Mouse (Mus musculus) midbrain, embryonic 12.5 days (tissue): ENCODE measurements around the gene Kif21a. TPM values are rescaled to one million over a fixed set of nuclear protein-coding genes. Genes with fewer than 3 reads are reported as not detected.

Experiments
- ATAC-seq: fragments of 200-750 bp; cut with Nextera tagmentation; 2 replicates; pipeline ENCODE4 v1.8.0; 2017; ENCODE audit warnings: low read depth, moderate TSS enrichment, moderate library complexity; ENCODE audit not compliant: low FRiP score
- H3K27ac ChIP-seq: fragments of 300-500 bp; sonication (generic); replicated peaks from 2 replicates; pipeline ENCODE4 v1.5.1; 2016; ENCODE audit warnings: mild to moderate bottlenecking
- H3K27me3 ChIP-seq: fragments of 300-500 bp; sonication (generic); 2 replicates; pipeline ENCODE4 v1.6.1; 2016; ENCODE audit warnings: mild to moderate bottlenecking
- H3K36me3 ChIP-seq: fragments of 300-500 bp; sonication (generic); 2 replicates; pipeline ENCODE4 v1.6.1; 2016
- H3K4me1 ChIP-seq: fragments of 300-500 bp; sonication (generic); 2 replicates; pipeline ENCODE4 v1.6.1; 2016
- H3K4me2 ChIP-seq: fragments of 300-500 bp; sonication (generic); replicated peaks from 2 replicates; pipeline ENCODE4 v1.6.1; 2016; ENCODE audit warnings: mild to moderate bottlenecking, moderate library complexity
- H3K4me3 ChIP-seq: fragments of 300-500 bp; sonication (generic); 2 replicates; pipeline ENCODE4 v1.5.1; 2016; ENCODE audit warnings: mild to moderate bottlenecking
- H3K9ac ChIP-seq: fragments of 300-500 bp; sonication (generic); replicated peaks from 2 replicates; pipeline ENCODE4 v1.6.1; 2016; ENCODE audit warnings: mild to moderate bottlenecking, moderate library complexity
- H3K9me3 ChIP-seq: fragments of 300-500 bp; sonication (generic); 2 replicates; pipeline ENCODE4 v1.6.1; 2016; ENCODE audit warnings: mild to moderate bottlenecking
- WGBS: fragments of 180-500 bp; shearing (Covaris S2); methylation state at CpG from one replicate; pipeline ENCODE4 v1.1.7; 2016; 5-methylcytosine and 5-hydroxymethylcytosine counted together
- polyA plus RNA-seq: library from polyadenylated mRNA; unstranded; fragments of >200 nt; fragmentation: Nextera tagmentation; extraction: Ambion mirVana; gene quantifications from 2 replicates; pipeline ENCODE4 v1.2.1, GENCODE M21; 2016

Kif21a gene
- polyA plus RNA-seq = 60.3 and 69.7 TPM in 2 replicates

DNA sequence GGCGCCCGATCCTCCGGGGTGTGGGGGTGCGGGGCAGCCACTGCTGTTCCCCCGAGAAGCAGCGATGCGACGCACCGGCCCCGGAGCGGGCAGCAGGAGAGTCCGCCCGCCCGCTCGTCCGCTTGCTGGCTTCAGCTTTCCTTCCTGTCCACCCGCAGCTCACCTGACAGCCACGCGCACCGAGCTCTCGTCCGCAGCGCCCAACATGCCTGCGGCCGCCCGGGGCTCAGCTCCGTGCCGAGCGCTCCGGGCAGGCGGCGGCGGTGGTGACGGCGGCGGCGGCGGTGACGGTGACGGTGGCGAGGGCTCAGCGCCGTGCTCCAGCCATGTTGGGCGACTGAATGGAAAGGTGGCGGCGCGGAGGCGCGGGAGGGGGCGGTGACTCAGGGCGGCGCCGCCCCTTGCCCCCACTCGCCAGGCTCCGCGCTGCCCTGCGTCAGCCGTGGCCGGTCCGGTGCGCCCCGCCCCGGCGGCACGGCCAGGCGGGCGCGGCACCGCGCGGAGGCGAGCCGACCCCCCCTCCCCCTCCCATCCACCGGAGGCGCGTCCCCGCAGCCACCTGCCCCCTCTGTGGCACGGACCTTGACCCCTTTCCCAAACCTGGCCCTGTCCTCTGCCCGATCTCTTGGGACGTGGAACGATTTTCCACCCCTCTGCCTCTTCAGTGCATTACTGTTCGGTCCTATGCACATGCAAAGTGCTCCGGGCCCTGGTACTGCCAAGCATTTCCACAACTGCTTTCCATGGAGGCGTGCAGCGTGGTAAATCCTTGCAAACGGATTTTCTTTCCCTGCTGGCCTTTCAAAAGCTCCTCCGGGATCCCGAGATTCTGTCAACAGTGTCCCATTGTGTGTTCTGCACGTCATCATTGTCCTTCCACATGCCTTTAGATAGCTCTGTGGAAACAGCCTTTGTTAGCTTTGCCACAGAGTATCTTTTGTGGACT is at the start of gene Kif21a:
TSS of gene Kif21a (minus strand) at position 453 of the 946 bp plus-strand sequence.
- no peaks in the 10 kb centered on the region for H3K36me3 ChIP-seq
- WGBS = under 1% methylated on average over 53 of the region's 89 CpGs
- H3K27me3 ChIP-seq = no peaks in the 10 kb centered on the region
- peak within 1 kb of the TSS; percentile 63 for H3K4me2 ChIP-seq
- peaks cover 40% of the 10 kb centered on the region for H3K4me1 ChIP-seq
- peak within 1 kb of the TSS; percentile 98 for H3K4me3 ChIP-seq
- ATAC-seq = peak; percentile 94
- peak within 1 kb of the TSS; percentile 98 for H3K9ac ChIP-seq
- no peaks in the 10 kb centered on the region for H3K9me3 ChIP-seq
- H3K27ac ChIP-seq = peak within 1 kb of the TSS; percentile 100

GRCm38 (mm10) chr15:91096606-91097005 is 46.9 kb upstream of the Kif21a start:
- 91% methylated on average over 6 of the region's 6 CpGs for WGBS
- Histone ChIP-seq H3K4me1 (peaks cover 8% of the 10 kb centered on the region), H3K4me2 (no peak overlapping the region), H3K36me3 (no peaks in the 10 kb centered on the region), H3K27ac (no peak overlapping the region), H3K9ac (no peak overlapping the region), H3K27me3 (peaks cover 11% of the 10 kb centered on the region; the same call in 1 of the 2 replicates), H3K9me3 (no peaks in the 10 kb centered on the region), H3K4me3 (no peak overlapping the region)
- ATAC-seq = no peak

DNA sequence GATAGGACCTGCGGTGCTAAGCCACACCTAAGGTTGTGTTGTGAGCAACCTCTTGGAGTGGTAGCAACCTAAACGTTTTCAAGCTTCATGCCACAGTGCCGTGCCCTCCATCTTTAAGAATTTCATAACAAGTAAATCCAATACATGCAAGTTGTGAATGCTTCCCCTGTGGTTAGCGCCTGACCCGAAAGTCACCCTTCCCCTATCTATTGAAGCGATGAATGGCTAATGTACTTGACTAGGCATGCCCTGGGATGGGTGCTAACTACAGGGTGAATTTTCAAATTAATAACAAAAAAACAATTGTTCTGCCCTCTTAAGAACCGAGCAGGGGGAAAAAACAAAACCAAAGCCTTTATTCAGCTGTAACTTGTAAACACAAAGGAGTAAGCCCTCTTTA is 39.7 kb upstream of the Kif21a start:
- no peak for ATAC-seq
- Histone ChIP-seq H3K4me1 (peaks cover 8% of the 10 kb centered on the region), H3K9ac (no peak overlapping the region), H3K9me3 (no peaks in the 10 kb centered on the region), H3K27ac (no peak overlapping the region), H3K36me3 (no peaks in the 10 kb centered on the region), H3K4me2 (no peak overlapping the region), H3K27me3 (0 out of 2 replicates have a peak, but pooled peaks cover 5% of the 10 kb centered on the region), H3K4me3 (no peak overlapping the region)
- WGBS = 79% methylated on average over 7 of the region's 7 CpGs

GRCm38 (mm10) chr15:91088071-91088470 is 38.3 kb upstream of the Kif21a start:
- Histone ChIP-seq H3K36me3 (no peaks in the 10 kb centered on the region), H3K27me3 (no peaks in the 10 kb centered on the region), H3K9me3 (no peaks in the 10 kb centered on the region), H3K4me3 (no peak overlapping the region), H3K4me1 (peaks cover 8% of the 10 kb centered on the region), H3K27ac (no peak overlapping the region), H3K9ac (no peak overlapping the region), H3K4me2 (no peak overlapping the region)
- no peak for ATAC-seq
- 92% methylated on average over 12 of the region's 12 CpGs for WGBS

DNA sequence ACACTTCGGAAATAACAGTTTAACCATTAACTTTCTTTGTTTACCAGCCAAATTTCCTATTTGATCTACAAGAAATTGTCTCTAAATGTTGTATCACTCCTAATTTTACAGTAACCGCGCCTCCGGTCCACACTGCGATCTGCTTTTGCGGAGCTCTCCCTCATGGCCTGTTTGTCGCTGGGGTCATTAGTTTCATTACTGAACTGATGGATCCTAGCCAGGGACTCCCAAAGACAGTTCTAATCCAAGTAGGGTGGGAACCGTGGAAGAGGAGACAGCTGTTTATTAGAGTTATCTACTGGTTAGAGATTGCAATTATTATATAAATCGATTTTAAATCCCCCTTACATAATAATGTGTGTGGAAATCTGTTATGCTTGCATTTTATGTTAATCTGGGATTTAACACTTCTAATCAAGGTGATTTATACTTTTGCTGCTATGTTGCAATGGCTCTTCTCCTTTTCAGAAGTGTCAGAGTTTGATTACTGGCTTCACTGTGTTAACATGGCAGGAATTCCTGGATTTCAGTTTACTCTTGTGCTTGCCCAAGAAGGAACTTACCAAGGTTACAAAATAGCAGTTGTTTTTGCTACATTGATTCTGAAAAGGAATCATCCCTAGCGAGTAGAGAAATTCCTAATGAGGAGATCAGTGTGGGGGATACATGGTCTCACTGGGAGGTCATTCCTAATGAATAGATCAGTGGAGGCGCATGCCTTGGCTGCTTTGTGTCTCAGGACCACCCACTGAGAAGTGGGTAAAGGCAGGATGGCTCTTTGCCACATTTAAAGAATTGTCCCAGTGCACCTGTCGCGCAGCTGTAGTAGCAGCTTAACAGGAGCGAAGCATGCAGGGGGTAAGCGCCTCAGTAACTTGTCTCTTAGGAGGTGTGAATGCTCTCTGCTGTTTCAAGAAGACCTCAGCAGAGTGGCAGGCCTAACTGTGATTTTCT is 28.0 kb upstream of the Kif21a start:
- H3K9me3 ChIP-seq = no peaks in the 10 kb centered on the region
- ATAC-seq = peak; percentile 82
- no peak overlapping the region for H3K4me2 ChIP-seq
- no peaks in the 10 kb centered on the region for H3K36me3 ChIP-seq
- H3K4me1 ChIP-seq = peaks cover 17% of the 10 kb centered on the region
- H3K9ac ChIP-seq = no peak overlapping the region
- H3K27me3 ChIP-seq = peaks cover 5% of the 10 kb centered on the region; the same call in 1 of the 2 replicates
- peak overlapping the region; percentile 39 for H3K27ac ChIP-seq
- 25% methylated on average over 15 of the region's 15 CpGs for WGBS
- H3K4me3 ChIP-seq = no peak overlapping the region

GRCm38 (mm10) chr15:91072440-91072839 is 22.7 kb upstream of the Kif21a start:
- H3K36me3 ChIP-seq = no peaks in the 10 kb centered on the region
- WGBS = 88% methylated on average over 1 of the region's 1 CpGs
- H3K27me3 ChIP-seq = 0 out of 2 replicates have a peak, but pooled peaks cover 5% of the 10 kb centered on the region
- H3K4me2 ChIP-seq = no peak overlapping the region
- no peak overlapping the region for H3K27ac ChIP-seq
- H3K4me3 ChIP-seq = no peak overlapping the region
- H3K9ac ChIP-seq = no peak overlapping the region
- H3K4me1 ChIP-seq = peaks cover 5% of the 10 kb centered on the region
- no peaks in the 10 kb centered on the region for H3K9me3 ChIP-seq
- ATAC-seq = no peak

- H3K4me2 ChIP-seq = no peak overlapping the region
- peaks cover 10% of the 10 kb centered on the region for H3K4me1 ChIP-seq
- WGBS = 90% methylated on average over 12 of the region's 12 CpGs
- H3K4me3 ChIP-seq = no peak overlapping the region
- H3K9me3 ChIP-seq = peaks cover 11% of the 10 kb centered on the region; the same call in 1 of the 2 replicates
- H3K27ac ChIP-seq = no peak overlapping the region
- no peak overlapping the region for H3K9ac ChIP-seq
- no peaks in the 10 kb centered on the region for H3K36me3 ChIP-seq
- no peaks in the 10 kb centered on the region for H3K27me3 ChIP-seq
- ATAC-seq = no peak
Measured at GRCm38 (mm10) chr15:91064310-91064826, 14.6 kb upstream of the Kif21a start.

GRCm38 (mm10) chr15:91063845-91064244 is 14.1 kb upstream of the Kif21a start:
- H3K27ac ChIP-seq = peak overlapping the region; percentile 43; the same call in 1 of the 2 replicates
- H3K4me3 ChIP-seq = no peak overlapping the region
- H3K9ac ChIP-seq = no peak overlapping the region
- no peak overlapping the region for H3K4me2 ChIP-seq
- peaks cover 10% of the 10 kb centered on the region for H3K4me1 ChIP-seq
- WGBS = 49% methylated on average over 7 of the region's 7 CpGs
- peak; percentile 60 for ATAC-seq
- no peaks in the 10 kb centered on the region for H3K27me3 ChIP-seq
- H3K9me3 ChIP-seq = peaks cover 11% of the 10 kb centered on the region; the same call in 1 of the 2 replicates
- H3K36me3 ChIP-seq = no peaks in the 10 kb centered on the region

- H3K9me3 ChIP-seq = peaks cover 11% of the 10 kb centered on the region; the same call in 1 of the 2 replicates
- peaks cover 37% of the 10 kb centered on the region for H3K4me1 ChIP-seq
- H3K27ac ChIP-seq = peak overlapping the region; percentile 75
- no peak overlapping the region for H3K4me2 ChIP-seq
- no peaks in the 10 kb centered on the region for H3K27me3 ChIP-seq
- H3K4me3 ChIP-seq = no peak overlapping the region
- ATAC-seq = peak; percentile 20
- H3K9ac ChIP-seq = no peak overlapping the region
- no peaks in the 10 kb centered on the region for H3K36me3 ChIP-seq
- WGBS = 58% methylated on average over 3 of the region's 3 CpGs
Measured at GRCm38 (mm10) chr15:91056866-91057342, 7.2 kb upstream of the Kif21a start.

DNA sequence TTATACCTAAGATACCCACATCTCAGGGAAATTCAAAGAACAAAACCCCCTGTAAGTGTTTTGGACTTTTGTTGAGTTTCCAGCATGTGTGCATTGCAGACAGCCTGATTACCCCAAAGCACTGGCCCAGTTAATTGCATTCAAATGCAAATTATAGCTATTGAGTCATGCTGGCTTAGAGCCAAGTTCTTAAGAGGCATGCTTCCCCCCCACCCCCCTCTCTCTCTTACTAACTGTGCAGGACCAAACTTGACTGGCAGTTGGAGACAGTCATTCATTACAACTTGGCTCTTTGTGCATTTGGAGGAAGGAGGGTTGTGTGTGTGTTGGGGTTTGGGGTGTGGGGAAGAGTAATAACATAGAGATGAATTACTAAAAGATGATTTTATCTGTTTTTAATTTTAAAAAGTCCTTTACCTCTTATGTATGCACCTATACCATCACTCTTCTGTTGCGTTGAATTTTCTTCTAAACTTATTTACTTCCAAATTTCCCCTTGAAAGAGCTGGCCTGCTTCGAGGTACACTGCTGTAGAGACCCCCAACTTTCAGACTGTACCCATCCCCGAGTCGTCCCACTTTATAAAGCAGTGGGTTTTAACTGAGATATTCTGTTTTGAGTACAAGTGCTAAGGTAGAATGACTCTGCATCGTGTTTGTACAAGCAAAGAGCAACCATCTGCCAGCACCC is 6.6 kb upstream of the Kif21a start:
- Histone ChIP-seq H3K4me2 (no peak overlapping the region), H3K36me3 (no peaks in the 10 kb centered on the region), H3K4me1 (peaks cover 42% of the 10 kb centered on the region), H3K27me3 (no peaks in the 10 kb centered on the region), H3K27ac (peak overlapping the region; percentile 75), H3K4me3 (no peak overlapping the region), H3K9me3 (peaks cover 11% of the 10 kb centered on the region; the same call in 1 of the 2 replicates), H3K9ac (no peak overlapping the region)
- 28% methylated on average over 5 of the region's 5 CpGs for WGBS
- peak; percentile 93 for ATAC-seq
